8 mouse cellular contexts compared by ENCODE assay signal in genomic region chr17:71002081-71002743, GRCm38 (mm10). TPM values are rescaled to one million over a fixed set of nuclear protein-coding genes. Genes with fewer than 3 reads are reported as not detected.
DNase-seq lines count a peak whose midpoint lies in the region; ATAC-seq and TF ChIP-seq lines count a peak whose summit lies in the region.

Myom1 (plus strand) TSS chr17:71002633.

- peak; percentile 95 for ATAC-seq in embryonic facial prominence, embryonic 15.5 days (ENCODE audit: insufficient number of reproducible peaks, low FRiP score, low TSS enrichment, low read depth)
- ATAC-seq in limb, embryonic 14.5 days (ENCODE audit: low FRiP score, low read depth): peak; percentile 95
- peak; percentile 95 for ATAC-seq in midbrain, postnatal 0 days (ENCODE audit: low FRiP score)

- peak; percentile 94; the same call in 1 of the 2 replicates for TF ChIP-seq POLR2A in bone marrow, adult 2 months (IDR thresholded peaks at IDR 0.05; ENCODE audit: borderline replicate concordance, control insufficient read depth, low read depth, low read length)
- peak; percentile 95 for TF ChIP-seq POLR2A in limb, embryonic 14.5 days (IDR thresholded peaks at IDR 0.05; ENCODE audit: borderline replicate concordance, extremely low read depth, insufficient read depth, insufficient read length)

- H3K27ac ChIP-seq in bone marrow, adult 2 months (ENCODE audit: control insufficient read depth, insufficient read depth, low read depth, low read length, poor library complexity): peak within 1 kb of the TSS; percentile 98
- peak within 1 kb of the TSS; percentile 100 for H3K27ac ChIP-seq in embryonic facial prominence, embryonic 15.5 days (replicated peaks)
- peak within 1 kb of the TSS; percentile 100 for H3K27ac ChIP-seq in limb, embryonic 14.5 days (replicated peaks; ENCODE audit: low read depth, low read length)
- peak within 1 kb of the TSS; percentile 86 for H3K27ac ChIP-seq in midbrain, postnatal 0 days (ENCODE audit: low read depth, low read length)

- no peaks in the 10 kb centered on the region for H3K27me3 ChIP-seq in embryonic facial prominence, embryonic 15.5 days
- no peaks in the 10 kb centered on the region for H3K27me3 ChIP-seq in limb, embryonic 14.5 days (ENCODE audit: control insufficient read depth, insufficient read depth, low read length)
- no peaks in the 10 kb centered on the region for H3K27me3 ChIP-seq in midbrain, postnatal 0 days (ENCODE audit: insufficient read depth, low read length)

- H3K9me3 ChIP-seq in embryonic facial prominence, embryonic 15.5 days (replicated peaks): no peaks in the 10 kb centered on the region
- H3K9me3 ChIP-seq in limb, embryonic 14.5 days (ENCODE audit: control insufficient read depth, low read length): no peaks in the 10 kb centered on the region
- no peaks in the 10 kb centered on the region for H3K9me3 ChIP-seq in midbrain, postnatal 0 days (ENCODE audit: low read length)

- peak; percentile 25; the same call in 1 of the 2 replicates for TF ChIP-seq CTCF in bone marrow, adult 2 months (IDR thresholded peaks at IDR 0.05; ENCODE audit: control insufficient read depth, insufficient read depth, low read length)
- TF ChIP-seq CTCF in midbrain, postnatal 0 days (IDR thresholded peaks at IDR 0.05): peak; percentile 72

- peak; percentile 98 for DNase-seq in 416B (ENCODE audit: low read depth)
- peak; percentile 98 for DNase-seq in heart, adult 8-10 months (ENCODE audit: low spot score)
- peak; percentile 100 for DNase-seq in kidney, adult 9 months
- peak; percentile 97 for DNase-seq in limb, embryonic 14.5 days (ENCODE audit: low spot score)
- DNase-seq in midbrain, postnatal 0 days (ENCODE audit: low spot score): peak; percentile 96
- peak; percentile 97 to 98 for DNase-seq in spleen, postnatal 14 days (ENCODE audit: low spot score in 2 of 2)

- H3K9ac ChIP-seq in embryonic facial prominence, embryonic 15.5 days: peak within 1 kb of the TSS; percentile 100
- peak within 1 kb of the TSS; percentile 88 for H3K9ac ChIP-seq in limb, embryonic 14.5 days (ENCODE audit: low read depth, low read length, severe bottlenecking)
- H3K9ac ChIP-seq in midbrain, postnatal 0 days (replicated peaks; ENCODE audit: low read length, poor library complexity, severe bottlenecking): peak within 1 kb of the TSS; percentile 77

- peak within 1 kb of the TSS; percentile 80 for H3K4me3 ChIP-seq in bone marrow, adult 2 months (replicated peaks; ENCODE audit: control insufficient read depth, low read depth, low read length)
- peak within 1 kb of the TSS; percentile 95 for H3K4me3 ChIP-seq in embryonic facial prominence, embryonic 15.5 days (replicated peaks)
- H3K4me3 ChIP-seq in limb, embryonic 14.5 days (replicated peaks; ENCODE audit: low read length): peak within 1 kb of the TSS; percentile 84
- H3K4me3 ChIP-seq in midbrain, postnatal 0 days (ENCODE audit: low read depth, low read length): peak within 1 kb of the TSS; percentile 81

- peak within 1 kb of the TSS; percentile 60 for H3K4me2 ChIP-seq in embryonic facial prominence, embryonic 15.5 days (replicated peaks)
- H3K4me2 ChIP-seq in limb, embryonic 14.5 days (replicated peaks; ENCODE audit: low read depth, low read length, severe bottlenecking): peak within 1 kb of the TSS; percentile 66
- H3K4me2 ChIP-seq in midbrain, postnatal 0 days (ENCODE audit: low read depth, low read length, poor library complexity, severe bottlenecking): peak within 1 kb of the TSS; percentile 79

- H3K4me1 ChIP-seq in bone marrow, adult 2 months (ENCODE audit: control insufficient read depth, insufficient read depth, low read length): peaks cover 3% of the 10 kb centered on the region; the same call in 1 of the 2 replicates
- H3K4me1 ChIP-seq in embryonic facial prominence, embryonic 15.5 days: peaks cover 30% of the 10 kb centered on the region
- peaks cover 28% of the 10 kb centered on the region for H3K4me1 ChIP-seq in limb, embryonic 14.5 days (ENCODE audit: control insufficient read depth, insufficient read depth, low read length)
- H3K4me1 ChIP-seq in midbrain, postnatal 0 days (ENCODE audit: insufficient read depth, low read length): 0 out of 2 replicates have a peak, but pooled peaks cover 4% of the 10 kb centered on the region

- WGBS in bone marrow, adult 2 months: under 1% methylated on average over 65 of the region's 65 CpGs
- under 1% methylated on average over 65 of the region's 65 CpGs for WGBS in embryonic facial prominence, embryonic 15.5 days
- under 1% methylated on average over 59 of the region's 65 CpGs for WGBS in limb, embryonic 14.5 days
- WGBS in midbrain, postnatal 0 days: under 1% methylated on average over 62 of the region's 65 CpGs

- no peaks in the 10 kb centered on the region for H3K36me3 ChIP-seq in embryonic facial prominence, embryonic 15.5 days
- 0 out of 2 replicates have a peak, but pooled peaks cover 2% of the 10 kb centered on the region for H3K36me3 ChIP-seq in limb, embryonic 14.5 days (ENCODE audit: control insufficient read depth, insufficient read depth, low read length)
- no peaks in the 10 kb centered on the region for H3K36me3 ChIP-seq in midbrain, postnatal 0 days (ENCODE audit: insufficient read depth, low read length)

RNA-seq across cellular contexts. Expression of gene Myom1, which starts in this region (rescaled TPM):
- 88.3 and 111 TPM in 2 replicates for polyA plus RNA-seq in bone marrow, adult 2 months (2011; ENCODE audit: insufficient read depth, insufficient read length, low replicate concordance, missing spikeins)
- 22.9 and 32.8 TPM in 2 replicates for polyA plus RNA-seq in embryonic facial prominence, embryonic 15.5 days (2015; fragmentation: Nextera tagmentation; extraction: Ambion mirVana)
- total RNA-seq in heart, adult 8-10 months (2022): 1,000 to 10,000 TPM; 1,005 to 1,153 (median 1,086) TPM
- 20.8 and 29.6 TPM in 2 replicates for polyA plus RNA-seq in limb, embryonic 14.5 days (2012; rRNA removed)
- polyA plus RNA-seq in limb, embryonic 14.5 days (2014; fragmentation: Nextera tagmentation; extraction: Ambion mirVana): 22.6 and 33.2 TPM in 2 replicates
- total RNA-seq in midbrain, postnatal 0 days (2014; rRNA removed): 0.60 and 0.90 TPM in 2 replicates
- 0.66 and 1.2 TPM in 2 replicates for polyA plus RNA-seq in midbrain, postnatal 0 days (2015; fragmentation: Nextera tagmentation; extraction: Ambion mirVana)

Comparison
In these comparisons a context has a peak if more than half of its experiments do, and no peak if none do; other contexts are left out.
1. Peak in every context shown above with its lines: DNase-seq, ATAC-seq, H3K4me3 ChIP-seq and H3K27ac ChIP-seq.
2. RNA of gene Myom1 (total RNA-seq): 1,005 to 1,153 TPM in heart, adult 8-10 months; 0.60 to 0.90 TPM in midbrain, postnatal 0 days; every median in the first group is over 100 times any median in the second.
3. RNA of gene Myom1 (polyA plus RNA-seq): 88.3 to 111 TPM in bone marrow, adult 2 months, 20.8 to 33.2 TPM in limb, embryonic 14.5 days and 22.9 to 32.8 TPM in embryonic facial prominence, embryonic 15.5 days; 0.66 to 1.2 TPM in midbrain, postnatal 0 days; every median in the first group is over 10 times any median in the second.